Mouse (Mus musculus): ENCODE data around the gene Tm2d3. TPM values are rescaled to one million over a fixed set of nuclear protein-coding genes. Genes with fewer than 3 reads are reported as not detected.

Gene Tm2d3
- polyA plus RNA-seq, 1 experiment from 2014 or later = 82.3 TPM

DNA sequence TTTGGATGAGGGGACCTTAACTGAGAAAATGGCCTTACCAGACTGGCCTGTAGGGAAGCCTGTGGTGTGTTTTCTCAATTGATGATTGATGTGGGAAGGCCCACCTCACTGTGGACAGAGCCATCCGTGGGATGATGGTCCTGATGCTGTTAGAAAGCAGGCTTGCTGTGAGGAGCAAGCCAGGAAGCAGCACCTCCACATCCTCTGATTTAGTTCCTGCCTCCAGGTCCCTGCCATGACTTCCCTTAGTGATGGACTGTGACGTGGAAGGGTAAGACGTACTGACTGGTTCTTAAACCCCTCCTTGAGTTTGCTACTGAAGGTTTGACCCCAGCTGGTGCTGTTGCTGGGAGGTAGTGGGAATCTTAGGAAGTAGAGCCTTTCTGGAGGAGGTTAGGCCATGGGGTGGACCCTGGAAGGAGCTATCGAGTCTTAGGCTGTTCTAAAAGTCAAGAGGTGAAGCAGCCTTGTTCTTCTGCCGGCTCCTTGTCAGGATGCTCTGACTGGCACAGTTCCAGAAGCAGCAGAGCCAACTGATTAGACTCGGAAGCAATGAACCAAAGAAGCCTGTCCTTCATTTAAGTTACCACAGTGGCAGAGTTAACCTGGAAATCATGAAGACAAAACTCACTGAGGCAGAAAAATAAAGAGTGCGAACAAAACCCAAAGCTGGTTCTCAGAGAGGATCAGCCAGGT lies 11.9 kb upstream of the Tm2d3 start:
- ATAC-seq (ENCODE audit: low FRiP score) = no peak
- peaks cover 28% of the 10 kb centered on the region for H3K36me3 ChIP-seq
- 72% methylated on average over 7 of the region's 7 CpGs for WGBS
- no peak overlapping the region for H3K4me2 ChIP-seq
- H3K9ac ChIP-seq = no peak overlapping the region
- H3K4me1 ChIP-seq (replicated peaks) = 0 out of 2 replicates have a peak, but pooled peaks cover 3% of the 10 kb centered on the region
- H3K27ac ChIP-seq = no peak overlapping the region
- H3K27me3 ChIP-seq = no peaks in the 10 kb centered on the region
- H3K9me3 ChIP-seq = no peaks in the 10 kb centered on the region
- H3K4me3 ChIP-seq = no peak overlapping the region

DNA sequence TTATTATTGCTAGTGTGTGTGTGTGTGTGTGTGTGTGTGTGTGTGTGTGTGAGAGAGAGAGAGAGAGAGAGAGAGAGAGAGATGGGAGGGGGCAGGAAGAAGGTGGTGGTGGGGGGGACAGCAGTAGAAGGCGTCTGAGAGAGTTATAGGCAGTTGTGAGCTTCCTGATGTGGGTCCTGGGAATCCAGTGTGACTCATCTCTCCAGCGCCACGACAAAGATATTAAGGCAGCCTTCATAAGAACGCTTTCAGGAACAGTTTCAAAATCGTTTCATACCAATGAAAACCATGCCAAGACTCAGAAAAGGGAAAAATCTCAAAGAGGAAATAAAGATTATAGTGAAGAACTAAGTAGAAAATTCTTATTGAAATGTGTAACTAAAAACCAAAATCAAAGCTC lies 9.8 kb upstream of the Tm2d3 start:
- H3K27me3 ChIP-seq = no peaks in the 10 kb centered on the region
- H3K9me3 ChIP-seq = no peaks in the 10 kb centered on the region
- H3K27ac ChIP-seq = no peak overlapping the region
- 0 out of 2 replicates have a peak, but pooled peaks cover 9% of the 10 kb centered on the region for H3K4me1 ChIP-seq (replicated peaks)
- peaks cover 18% of the 10 kb centered on the region for H3K36me3 ChIP-seq
- H3K4me2 ChIP-seq = no peak overlapping the region
- no peak overlapping the region for H3K9ac ChIP-seq
- H3K4me3 ChIP-seq = no peak overlapping the region
- WGBS = 79% methylated on average over 5 of the region's 5 CpGs
- ATAC-seq (ENCODE audit: low FRiP score) = no peak

DNA sequence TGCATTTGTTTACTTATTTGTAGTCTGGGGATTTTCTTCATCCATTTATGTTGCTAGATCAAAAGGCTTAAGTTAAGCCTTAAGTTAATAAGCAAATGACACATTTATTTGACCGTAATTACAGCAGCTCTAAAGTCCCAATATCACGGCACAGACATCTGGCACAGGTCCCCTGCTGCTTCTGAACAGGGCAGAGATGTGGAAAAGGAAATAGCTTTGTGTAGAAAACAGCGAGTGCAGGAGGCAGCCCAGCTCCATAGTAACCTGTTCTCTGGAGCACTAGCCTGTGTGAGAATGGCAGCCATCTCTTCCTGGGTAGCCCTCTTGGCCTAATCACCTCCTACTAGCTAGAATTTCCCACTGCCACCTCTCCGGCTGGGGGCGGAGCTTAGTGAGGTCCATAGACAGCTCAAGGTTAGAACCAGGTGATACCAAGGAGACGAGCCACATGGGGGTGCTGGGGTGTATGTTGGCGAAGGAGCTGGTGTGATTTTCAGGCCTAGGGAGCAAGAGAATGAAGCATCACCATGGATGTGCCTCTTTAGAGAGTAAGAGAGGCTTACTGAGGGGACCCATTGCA lies 6.6 kb upstream of the Tm2d3 start:
- no peak overlapping the region for H3K4me3 ChIP-seq
- no peak for ATAC-seq (ENCODE audit: low FRiP score)
- no peaks in the 10 kb centered on the region for H3K27me3 ChIP-seq
- no peaks in the 10 kb centered on the region for H3K9me3 ChIP-seq
- H3K9ac ChIP-seq = no peak overlapping the region
- H3K4me2 ChIP-seq = no peak overlapping the region
- 59% methylated on average over 7 of the region's 7 CpGs for WGBS
- no peak overlapping the region for H3K27ac ChIP-seq
- H3K4me1 ChIP-seq (replicated peaks) = 0 out of 2 replicates have a peak, but pooled peaks cover 9% of the 10 kb centered on the region
- H3K36me3 ChIP-seq = peaks cover 22% of the 10 kb centered on the region

DNA sequence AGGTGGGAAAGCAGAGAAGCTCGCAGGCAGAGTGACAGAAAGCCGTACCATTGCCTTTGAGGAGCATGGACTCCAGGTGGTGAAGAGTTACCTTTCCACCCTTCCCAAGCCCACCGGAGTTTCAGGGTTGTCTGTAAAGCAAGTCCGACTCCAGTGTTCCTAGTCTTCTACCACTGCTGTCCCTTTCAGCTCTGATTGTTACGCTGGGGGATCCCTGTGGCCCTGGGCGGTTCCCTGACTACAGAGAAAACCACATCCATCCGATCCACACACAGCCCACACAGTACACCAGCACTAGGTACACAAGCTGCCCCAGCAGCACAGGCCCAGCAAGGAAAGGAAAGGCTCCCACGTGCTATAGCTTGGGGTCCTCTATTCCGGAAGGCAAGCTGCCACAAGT lies 4.3 kb upstream of the Tm2d3 start:
- H3K27ac ChIP-seq = no peak overlapping the region
- peaks cover 27% of the 10 kb centered on the region for H3K36me3 ChIP-seq
- no peak overlapping the region for H3K9ac ChIP-seq
- 0 out of 2 replicates have a peak, but pooled peaks cover 9% of the 10 kb centered on the region for H3K4me1 ChIP-seq (replicated peaks)
- H3K4me3 ChIP-seq = no peak overlapping the region
- WGBS = 91% methylated on average over 9 of the region's 9 CpGs
- H3K27me3 ChIP-seq = no peaks in the 10 kb centered on the region
- H3K9me3 ChIP-seq = no peaks in the 10 kb centered on the region
- ATAC-seq (ENCODE audit: low FRiP score) = no peak
- no peak overlapping the region for H3K4me2 ChIP-seq

DNA sequence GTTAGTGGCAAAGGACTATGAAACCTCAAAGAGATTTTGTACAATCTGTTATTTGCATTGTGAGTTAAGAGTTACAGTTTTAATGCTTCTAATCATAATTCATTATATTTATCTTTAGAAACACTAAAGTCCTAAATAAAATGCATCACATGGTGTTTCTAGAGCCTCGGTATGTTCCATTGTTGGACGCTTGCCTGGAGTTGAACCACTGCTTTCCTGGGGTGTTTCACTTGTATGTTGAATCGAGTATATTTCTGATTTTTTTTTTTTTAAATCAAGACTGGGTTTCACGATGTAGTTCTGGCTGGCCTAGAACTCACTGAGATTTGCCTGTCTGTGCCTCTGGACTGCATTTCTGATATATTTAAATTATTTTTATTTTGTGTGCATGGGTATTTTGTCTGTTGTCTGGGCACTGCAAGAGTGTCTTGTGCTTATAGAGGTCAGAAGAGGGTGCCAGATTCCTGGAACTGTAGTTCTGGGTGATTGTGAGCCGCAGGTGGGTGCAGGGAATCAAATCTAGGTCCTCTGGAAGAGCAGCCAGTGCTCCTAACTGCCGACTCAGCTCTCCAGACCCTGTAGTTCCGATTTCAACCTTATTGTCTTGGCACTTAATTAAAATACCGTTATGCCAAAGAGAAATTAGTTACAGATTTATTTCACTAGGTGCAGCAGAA lies 1.1 kb downstream of the Tm2d3 start:
- no peak overlapping the region for H3K9ac ChIP-seq
- peaks cover 18% of the 10 kb centered on the region for H3K4me1 ChIP-seq (replicated peaks)
- no peak overlapping the region for H3K27ac ChIP-seq
- 82% methylated on average over 8 of the region's 8 CpGs for WGBS
- H3K4me2 ChIP-seq = no peak overlapping the region
- H3K9me3 ChIP-seq = no peaks in the 10 kb centered on the region
- ATAC-seq (ENCODE audit: low FRiP score) = no peak
- no peaks in the 10 kb centered on the region for H3K27me3 ChIP-seq
- H3K36me3 ChIP-seq = peaks cover 31% of the 10 kb centered on the region
- H3K4me3 ChIP-seq = peak overlapping the region; percentile 73; the same call in 1 of the 2 replicates

DNA sequence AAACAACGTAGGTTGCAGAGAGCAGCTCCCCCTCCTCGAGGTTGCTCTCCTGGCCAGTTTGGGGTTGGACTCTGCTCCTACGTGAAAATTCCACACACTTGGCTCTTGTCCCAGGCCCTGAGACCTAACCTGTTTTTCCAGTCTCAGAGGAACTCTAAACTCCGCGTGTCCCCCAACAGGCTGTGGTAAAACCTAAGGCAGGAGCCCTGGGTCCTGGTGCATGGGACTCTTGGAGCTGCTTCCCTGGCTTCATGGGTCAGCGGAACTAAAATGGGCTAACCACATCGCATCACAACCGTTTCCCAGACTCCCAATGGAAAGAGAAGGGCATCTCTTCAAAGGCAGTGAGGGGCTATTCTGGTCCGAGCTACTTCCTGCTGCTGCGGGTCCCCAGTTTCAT lies 1.9 kb downstream of the Tm2d3 start:
- H3K4me1 ChIP-seq (replicated peaks) = peaks cover 18% of the 10 kb centered on the region
- peak overlapping the region; percentile 73 for H3K4me3 ChIP-seq
- peak overlapping the region; percentile 77 for H3K4me2 ChIP-seq
- H3K27me3 ChIP-seq = no peaks in the 10 kb centered on the region
- no peaks in the 10 kb centered on the region for H3K9me3 ChIP-seq
- H3K36me3 ChIP-seq = peaks cover 33% of the 10 kb centered on the region
- H3K9ac ChIP-seq = peak overlapping the region; percentile 92
- ATAC-seq (ENCODE audit: low FRiP score) = peak; percentile 22
- WGBS = 2% methylated on average over 10 of the region's 10 CpGs
- H3K27ac ChIP-seq = peak overlapping the region; percentile 91

DNA sequence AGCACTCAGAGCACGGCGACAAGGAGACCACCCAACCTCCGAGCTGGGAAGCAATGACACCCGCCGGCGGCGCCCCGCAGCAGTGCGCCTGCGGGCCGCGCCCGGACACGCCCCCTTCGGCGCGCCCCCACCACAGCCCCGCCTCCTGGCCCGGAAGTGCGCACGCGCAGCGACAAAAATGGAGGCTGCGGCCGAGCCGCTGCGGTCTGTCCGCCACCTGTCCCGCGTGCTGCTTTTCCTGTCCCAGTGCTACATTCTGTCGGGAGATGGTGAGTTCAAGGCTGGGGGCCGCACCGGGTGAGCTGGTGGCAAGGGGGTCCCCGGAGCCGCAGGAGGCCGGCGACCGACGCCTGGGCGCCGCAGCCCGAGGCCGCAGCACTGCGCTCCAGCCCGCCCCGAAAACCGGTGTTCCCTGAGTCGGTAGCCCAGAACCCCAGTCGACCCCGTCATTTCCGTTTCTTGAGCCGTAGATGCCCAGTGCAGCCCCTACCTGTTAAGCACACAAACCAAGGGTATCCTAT lies 2.4 kb downstream of the Tm2d3 start:
- Histone ChIP-seq H3K4me2 (peak overlapping the region; percentile 77), H3K9ac (peak overlapping the region; percentile 92), H3K27me3 (no peaks in the 10 kb centered on the region), H3K36me3 (peaks cover 35% of the 10 kb centered on the region), H3K27ac (peak overlapping the region; percentile 91), H3K4me1 (replicated peaks) (peaks cover 18% of the 10 kb centered on the region), H3K4me3 (peak overlapping the region; percentile 73), H3K9me3 (no peaks in the 10 kb centered on the region)
- peak; percentile 95 for ATAC-seq (ENCODE audit: low FRiP score)
- under 1% methylated on average over 52 of the region's 52 CpGs for WGBS

DNA sequence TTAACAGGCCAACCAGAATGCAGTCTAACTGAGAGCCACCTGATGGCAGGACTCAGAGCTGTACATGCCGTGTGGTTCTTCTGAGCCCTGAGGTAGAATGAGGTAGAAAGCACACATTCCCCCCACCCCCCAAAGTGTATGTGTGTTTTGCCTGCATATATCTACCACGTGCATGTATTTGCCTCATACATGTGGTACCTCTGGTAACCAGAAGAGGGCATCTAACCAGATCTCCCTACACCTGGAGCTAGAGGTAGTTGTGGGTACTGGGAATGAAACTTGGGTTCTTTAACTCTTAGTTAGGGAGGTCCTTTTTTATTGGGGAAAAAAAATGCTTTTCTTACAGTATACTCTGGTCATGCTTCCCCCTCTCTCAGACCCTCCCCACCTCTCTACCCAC lies 5.5 kb downstream of the Tm2d3 start:
- ATAC-seq (ENCODE audit: low FRiP score) = no peak
- H3K4me3 ChIP-seq = no peak overlapping the region
- H3K27ac ChIP-seq = no peak overlapping the region
- H3K27me3 ChIP-seq = no peaks in the 10 kb centered on the region
- H3K9ac ChIP-seq = no peak overlapping the region
- H3K9me3 ChIP-seq = no peaks in the 10 kb centered on the region
- H3K4me2 ChIP-seq = no peak overlapping the region
- peaks cover 18% of the 10 kb centered on the region for H3K4me1 ChIP-seq (replicated peaks)
- WGBS = 58% methylated on average over 2 of the region's 2 CpGs
- peaks cover 58% of the 10 kb centered on the region for H3K36me3 ChIP-seq

DNA sequence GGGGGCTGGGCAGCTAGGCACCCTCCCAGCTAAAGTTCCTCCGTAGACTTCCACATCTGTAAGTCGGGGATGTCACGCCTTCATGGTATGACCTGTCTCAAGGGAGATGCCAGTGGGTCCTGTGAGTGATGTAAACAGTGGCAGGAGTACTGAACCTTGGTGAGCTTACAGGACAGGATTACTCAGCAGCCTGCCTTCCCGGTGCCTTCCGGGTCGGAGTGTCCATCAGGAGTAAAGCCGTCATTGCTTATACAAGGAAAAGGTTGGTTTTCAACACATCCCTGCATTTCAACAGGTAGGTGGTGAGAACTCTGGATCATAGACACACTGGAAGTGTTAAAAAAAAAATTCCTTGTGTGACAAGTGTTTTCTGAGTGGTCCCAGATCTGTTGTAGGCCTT lies 11.1 kb downstream of the Tm2d3 start:
- 92% methylated on average over 7 of the region's 7 CpGs for WGBS
- H3K27me3 ChIP-seq = no peaks in the 10 kb centered on the region

DNA sequence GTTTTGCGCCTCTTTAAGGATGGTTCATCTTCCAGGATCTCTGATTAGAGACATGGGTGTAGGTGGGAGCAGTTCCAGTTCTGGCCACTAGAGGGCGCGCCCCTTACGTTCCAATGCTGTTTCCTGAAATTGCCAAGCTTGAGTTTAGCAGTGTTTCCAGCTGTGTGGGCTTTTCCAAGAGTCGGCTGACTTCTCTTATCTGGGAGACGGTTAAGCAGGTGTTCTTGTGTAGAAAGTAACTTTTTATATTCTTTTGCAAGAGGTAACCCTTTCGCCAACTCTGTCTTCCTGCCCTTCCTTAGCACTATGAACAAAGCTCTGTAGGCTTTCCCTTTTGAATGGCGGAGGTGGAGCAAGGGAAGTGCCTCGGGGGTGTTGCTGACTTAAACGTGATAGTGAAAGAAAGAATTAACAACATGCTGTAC lies 13.9 kb downstream of the Tm2d3 start:
- no peaks in the 10 kb centered on the region for H3K9me3 ChIP-seq
- 13% methylated on average over 10 of the region's 10 CpGs for WGBS
- no peak overlapping the region for H3K9ac ChIP-seq
- peak overlapping the region; percentile 16; the same call in 1 of the 2 replicates for H3K4me3 ChIP-seq
- no peaks in the 10 kb centered on the region for H3K27me3 ChIP-seq
- H3K4me2 ChIP-seq = peak overlapping the region; percentile 34
- no peaks in the 10 kb centered on the region; the same call in 1 of the 2 replicates for H3K4me1 ChIP-seq (replicated peaks)
- H3K27ac ChIP-seq = no peak overlapping the region
- H3K36me3 ChIP-seq = peaks cover 34% of the 10 kb centered on the region
- ATAC-seq (ENCODE audit: low FRiP score) = peak; percentile 21; the same call in 1 of the 2 replicates

More for the DNA sequence above, 11.1 kb downstream of the Tm2d3 start:
- H3K4me3 ChIP-seq = no peak overlapping the region
- no peak overlapping the region for H3K27ac ChIP-seq
- no peak overlapping the region for H3K4me2 ChIP-seq
- H3K9me3 ChIP-seq = no peaks in the 10 kb centered on the region
- no peak overlapping the region for H3K9ac ChIP-seq
- ATAC-seq (ENCODE audit: low FRiP score) = no peak
- H3K4me1 ChIP-seq (replicated peaks) = no peaks in the 10 kb centered on the region; the same call in 1 of the 2 replicates
- H3K36me3 ChIP-seq = peaks cover 59% of the 10 kb centered on the region

DNA sequence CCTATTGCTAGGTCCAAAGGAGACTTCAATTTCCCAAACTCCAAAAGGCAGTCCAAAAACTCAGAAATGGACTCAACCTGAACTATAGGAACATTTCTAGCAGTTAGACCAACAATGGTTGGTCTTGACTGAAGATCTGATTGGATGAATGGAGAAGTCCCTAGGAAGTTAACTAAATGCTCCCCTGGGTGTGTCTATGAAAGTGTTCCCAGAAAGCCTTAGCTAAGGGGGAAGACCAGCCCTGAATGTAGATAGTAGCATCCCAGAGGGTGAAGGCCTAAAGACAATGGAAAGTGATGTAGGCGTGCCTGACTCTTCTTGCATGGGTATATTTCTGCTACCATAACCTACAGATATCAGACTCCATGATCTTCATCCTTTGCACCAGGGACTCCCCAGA lies 17.5 kb downstream of the Tm2d3 start:
- H3K4me1 ChIP-seq (replicated peaks) = no peaks in the 10 kb centered on the region; the same call in 1 of the 2 replicates
- no peaks in the 10 kb centered on the region for H3K9me3 ChIP-seq
- no peak overlapping the region for H3K27ac ChIP-seq
- no peak overlapping the region for H3K9ac ChIP-seq
- H3K27me3 ChIP-seq = no peaks in the 10 kb centered on the region
- no peak for ATAC-seq (ENCODE audit: low FRiP score)
- H3K36me3 ChIP-seq = no peaks in the 10 kb centered on the region
- WGBS = 96% methylated on average over 1 of the region's 1 CpGs
- no peak overlapping the region for H3K4me2 ChIP-seq
- no peak overlapping the region for H3K4me3 ChIP-seq

DNA sequence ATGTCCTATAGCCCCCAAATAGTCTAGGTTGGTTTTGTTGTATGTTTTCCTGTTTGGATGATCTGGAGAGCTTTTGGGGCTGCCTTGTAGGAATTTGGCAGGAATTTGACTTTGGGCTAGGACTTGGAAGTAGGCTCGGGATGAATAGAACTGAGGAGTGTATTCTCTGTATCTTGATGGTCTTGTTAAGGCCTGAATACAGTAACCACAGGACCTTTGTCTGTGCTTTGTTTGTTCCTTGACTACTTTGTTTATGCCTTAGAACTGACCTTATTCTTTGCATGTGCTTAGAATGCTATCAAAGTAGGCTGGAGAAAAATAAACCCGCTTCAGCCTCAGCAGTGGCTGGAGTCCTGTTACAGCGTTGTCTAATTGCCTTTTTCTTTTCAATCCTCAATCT lies 19.3 kb downstream of the Tm2d3 start:
- Histone ChIP-seq H3K4me1 (replicated peaks) (no peaks in the 10 kb centered on the region), H3K4me2 (no peak overlapping the region), H3K27me3 (no peaks in the 10 kb centered on the region), H3K9me3 (no peaks in the 10 kb centered on the region), H3K36me3 (no peaks in the 10 kb centered on the region), H3K4me3 (no peak overlapping the region), H3K9ac (no peak overlapping the region), H3K27ac (no peak overlapping the region)
- 73% methylated on average over 3 of the region's 3 CpGs for WGBS
- no peak for ATAC-seq (ENCODE audit: low FRiP score)
